Mouse (Mus musculus): ENCODE data around the gene Ttc41.

GRCm38 (mm10) chr10:86825871-86826522 is 120.4 kb downstream of the Ttc41 start:
- TF ChIP-seq POLR2A (IDR thresholded peaks at IDR 0.05; ENCODE audit: borderline replicate concordance, low read depth, low read length) = no peak
- TF ChIP-seq CTCF (IDR thresholded peaks at IDR 0.05; ENCODE audit: low read depth, low read length) = no peak

Measured in bone marrow macrophage, adult 2 months (primary cell).